Mouse (Mus musculus): ENCODE results near the gene Ube4b. TPM values are rescaled to one million over a fixed set of nuclear protein-coding genes. Genes with fewer than 3 reads are reported as not detected.
A peak's percentile ranks its signal among the peaks of the same experiment; 100 is the strongest.

The Ube4b gene
- polyA plus RNA-seq, 1 experiment from 2014 or later, result 63.6 TPM

DNA sequence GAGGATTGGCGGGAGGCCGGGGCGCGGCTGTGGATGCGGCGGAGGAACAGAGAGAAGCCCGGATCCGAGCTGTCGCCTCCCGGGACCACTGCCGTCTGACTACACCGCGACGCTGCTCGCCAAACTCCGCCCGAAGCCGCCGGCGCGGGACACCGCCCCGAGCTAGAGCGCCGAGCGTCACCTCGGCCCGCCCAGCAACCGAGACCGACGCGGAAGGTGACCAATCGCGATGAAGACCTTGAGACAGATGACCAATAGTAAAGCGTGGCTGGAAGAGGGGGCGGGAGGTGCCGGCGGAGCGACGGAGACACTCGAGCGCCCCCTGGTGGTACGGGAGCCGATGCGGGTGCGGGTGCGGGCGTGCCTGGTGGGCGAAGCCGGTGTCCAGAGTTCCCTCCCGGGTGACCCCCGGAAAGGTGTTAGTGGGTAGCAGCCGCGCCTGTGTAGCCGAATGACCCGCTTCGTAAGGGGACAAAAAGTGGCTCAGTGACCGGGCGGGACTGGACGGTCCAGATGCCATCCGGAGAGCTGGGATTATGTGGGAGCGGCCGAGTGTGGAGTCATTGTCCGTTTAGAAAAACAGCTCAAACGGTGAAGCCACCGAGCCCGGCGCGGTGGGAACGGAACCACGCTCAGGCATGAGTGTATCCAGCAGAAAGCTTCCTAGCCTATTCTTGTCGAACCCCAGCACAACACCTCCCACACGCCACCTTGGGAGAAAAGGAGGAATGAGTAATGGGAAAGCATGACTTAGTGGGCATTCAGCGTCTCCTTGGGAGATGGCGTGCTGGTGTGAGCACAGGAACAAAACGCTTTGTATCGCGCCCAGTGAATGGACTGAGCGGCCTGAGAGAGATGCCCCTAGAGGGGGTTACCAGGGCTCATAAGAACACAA is 118.7 kb downstream of the Ube4b start, which contains the start of gene Kif1b:
Gene Kif1b (minus strand): TSS at position 98 of the 895 bp plus-strand sequence.
- Histone ChIP-seq H3K9ac (peak within 1 kb of the TSS; percentile 100), H3K4me1 (replicated peaks) (peaks cover 43% of the 10 kb centered on the region), H3K9me3 (no peaks in the 10 kb centered on the region), H3K4me3 (peak within 1 kb of the TSS; percentile 99), H3K27me3 (no peaks in the 10 kb centered on the region), H3K27ac (replicated peaks) (peak within 1 kb of the TSS; percentile 95), H3K4me2 (peak within 1 kb of the TSS; percentile 87), H3K36me3 (no peaks in the 10 kb centered on the region)
- ATAC-seq (ENCODE audit: low FRiP score, low read depth), result peak; percentile 97
- under 1% methylated on average over 78 of the region's 79 CpGs for WGBS

DNA sequence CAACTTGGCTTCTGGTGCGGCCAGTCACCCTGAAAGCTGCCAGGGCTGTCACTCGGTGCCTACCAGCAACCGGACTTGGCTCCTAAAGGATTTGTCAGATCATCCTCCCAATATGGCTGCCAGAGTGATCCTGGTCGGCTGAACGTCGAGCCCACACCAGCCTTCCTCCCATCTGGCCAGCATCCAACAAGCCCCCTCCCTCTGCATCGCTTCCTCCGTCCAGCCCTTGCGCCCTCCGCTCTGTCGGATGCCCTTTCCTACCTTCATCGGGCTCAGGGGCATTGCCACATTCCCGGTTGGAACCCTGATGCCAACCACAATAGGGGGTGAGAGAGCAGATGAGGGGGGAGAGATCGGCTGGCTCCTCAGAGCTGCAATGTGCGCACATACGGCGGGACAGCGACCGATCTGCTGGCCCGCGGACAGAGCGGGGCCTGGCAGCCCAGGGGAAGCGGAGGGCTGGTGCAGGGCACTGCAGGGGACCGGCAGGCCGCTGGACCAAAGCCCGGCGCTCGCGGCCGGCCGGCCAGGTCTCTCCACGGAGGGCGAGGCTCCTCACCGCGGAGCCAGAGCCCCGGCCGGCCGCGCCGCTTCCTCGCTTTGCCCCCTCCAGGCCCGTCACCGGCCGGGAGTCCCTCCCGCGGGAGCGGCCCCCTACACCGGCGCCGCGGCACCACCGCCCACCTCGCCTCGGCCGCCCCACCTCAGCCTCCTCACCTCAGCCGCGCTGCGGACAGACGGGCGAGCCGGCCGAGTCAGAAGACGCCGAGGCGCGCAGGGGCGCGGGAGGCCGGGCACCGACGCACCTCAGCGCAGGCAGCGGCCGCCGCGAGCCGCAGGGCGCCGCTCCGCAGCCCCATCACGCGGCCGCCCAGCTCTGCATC is 119.6 kb downstream of the Ube4b start:
- Histone ChIP-seq H3K9ac (peak overlapping the region; percentile 100), H3K4me3 (peak overlapping the region; percentile 99), H3K4me2 (peak overlapping the region; percentile 87), H3K4me1 (replicated peaks) (peaks cover 50% of the 10 kb centered on the region), H3K27me3 (no peaks in the 10 kb centered on the region), H3K36me3 (no peaks in the 10 kb centered on the region), H3K27ac (replicated peaks) (peak overlapping the region; percentile 95), H3K9me3 (no peaks in the 10 kb centered on the region)
- peak; percentile 67 for ATAC-seq (ENCODE audit: low FRiP score, low read depth)
- under 1% methylated on average over 58 of the region's 83 CpGs for WGBS

- Histone ChIP-seq H3K9ac (peak overlapping the region; percentile 100), H3K4me1 (replicated peaks) (peaks cover 57% of the 10 kb centered on the region), H3K4me2 (peak overlapping the region; percentile 87), H3K36me3 (no peaks in the 10 kb centered on the region), H3K27me3 (no peaks in the 10 kb centered on the region), H3K9me3 (no peaks in the 10 kb centered on the region), H3K4me3 (peak overlapping the region; percentile 99), H3K27ac (replicated peaks) (peak overlapping the region; percentile 95)
- WGBS, result 23% methylated on average over 14 of the region's 14 CpGs
- ATAC-seq (ENCODE audit: low FRiP score, low read depth), result no peak
Observed at GRCm38 (mm10) chr4:149305761-149306711, 120.5 kb downstream of the Ube4b start.

DNA sequence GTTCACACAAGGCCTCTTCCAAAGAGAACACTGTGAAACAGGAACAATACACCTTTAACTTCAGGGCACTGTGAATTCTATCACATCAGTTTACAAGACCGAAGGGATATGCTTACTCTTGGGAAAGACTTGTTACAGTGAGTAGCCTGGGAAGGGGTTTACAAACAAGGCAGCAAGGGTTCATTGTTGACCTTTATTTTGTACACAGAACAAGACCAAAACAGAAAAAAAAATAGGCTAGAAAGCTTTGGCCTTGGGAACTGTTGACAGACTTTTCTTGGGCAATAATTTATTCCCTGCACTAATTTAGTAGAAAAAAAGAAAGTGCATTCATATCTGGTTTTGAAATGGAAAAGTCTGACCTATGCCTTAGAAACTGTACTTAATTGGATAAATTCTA is 122.1 kb downstream of the Ube4b start:
- no peak overlapping the region for H3K4me3 ChIP-seq
- ATAC-seq (ENCODE audit: low FRiP score, low read depth), result no peak

DNA sequence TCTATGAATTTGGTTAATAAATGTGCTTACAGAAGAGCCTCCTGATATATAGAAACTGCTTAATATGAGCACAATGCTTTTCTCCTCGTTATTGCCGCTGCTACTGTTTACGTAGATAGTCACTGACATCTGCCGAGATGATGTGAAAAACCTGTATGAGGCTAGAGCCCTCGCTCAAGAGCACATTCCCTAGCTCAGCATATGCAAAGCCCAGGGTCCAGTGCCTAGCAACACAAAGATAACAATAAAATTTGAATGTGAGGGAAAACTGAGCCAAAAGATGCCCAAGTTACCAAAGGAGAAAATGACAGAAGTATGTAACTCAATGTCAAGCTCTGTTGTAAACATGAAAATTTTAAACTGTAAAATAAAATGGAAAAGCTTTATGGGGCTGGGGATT is 123.0 kb downstream of the Ube4b start:
- H3K27ac ChIP-seq (replicated peaks), result no peak overlapping the region
- H3K4me3 ChIP-seq, result peak overlapping the region; percentile 6; the same call in 1 of the 2 replicates
- no peak for ATAC-seq (ENCODE audit: low FRiP score, low read depth)
- WGBS, result 27% methylated on average over 5 of the region's 5 CpGs
- H3K4me2 ChIP-seq, result peak overlapping the region; percentile 39
- H3K4me1 ChIP-seq (replicated peaks), result peaks cover 55% of the 10 kb centered on the region
- no peaks in the 10 kb centered on the region for H3K27me3 ChIP-seq
- no peak overlapping the region for H3K9ac ChIP-seq
- no peaks in the 10 kb centered on the region for H3K9me3 ChIP-seq
- H3K36me3 ChIP-seq, result no peaks in the 10 kb centered on the region

More for the DNA sequence above, 122.1 kb downstream of the Ube4b start:
- H3K27ac ChIP-seq (replicated peaks), result no peak overlapping the region
- peak overlapping the region; percentile 39 for H3K4me2 ChIP-seq
- peaks cover 60% of the 10 kb centered on the region for H3K4me1 ChIP-seq (replicated peaks)
- H3K9me3 ChIP-seq, result no peaks in the 10 kb centered on the region
- no peaks in the 10 kb centered on the region for H3K27me3 ChIP-seq
- 0 out of 2 replicates have a peak overlapping the region, but pooled peaks have one; percentile 10 for H3K9ac ChIP-seq
- no peaks in the 10 kb centered on the region for H3K36me3 ChIP-seq
- WGBS, result 55% methylated on average over 1 of the region's 1 CpGs

DNA sequence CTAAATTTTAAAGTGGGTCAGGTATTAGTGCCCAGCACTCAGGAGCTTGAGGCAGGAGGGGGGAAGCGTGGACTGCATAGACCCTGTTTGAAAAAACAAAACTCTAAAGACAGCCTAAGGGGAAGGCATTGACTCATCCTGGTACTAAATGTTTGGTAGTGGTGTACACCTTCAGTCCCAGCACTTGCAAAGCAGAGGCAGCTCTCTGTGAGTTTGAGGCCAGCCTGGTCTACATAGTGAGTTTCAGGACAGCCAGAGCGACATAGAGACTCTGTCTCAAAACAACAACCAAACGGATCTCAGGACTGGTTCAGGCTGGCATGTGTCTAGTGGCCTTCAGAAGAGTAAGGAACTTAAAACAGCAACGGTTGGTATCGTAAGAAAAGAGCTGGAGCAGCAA is 123.8 kb downstream of the Ube4b start:
- WGBS, result 74% methylated on average over 5 of the region's 5 CpGs
- Histone ChIP-seq H3K9ac (no peak overlapping the region), H3K27ac (replicated peaks) (no peak overlapping the region), H3K4me3 (no peak overlapping the region), H3K4me2 (peak overlapping the region; percentile 39), H3K4me1 (replicated peaks) (peaks cover 52% of the 10 kb centered on the region), H3K36me3 (no peaks in the 10 kb centered on the region), H3K27me3 (no peaks in the 10 kb centered on the region), H3K9me3 (no peaks in the 10 kb centered on the region)
- ATAC-seq (ENCODE audit: low FRiP score, low read depth), result no peak

DNA sequence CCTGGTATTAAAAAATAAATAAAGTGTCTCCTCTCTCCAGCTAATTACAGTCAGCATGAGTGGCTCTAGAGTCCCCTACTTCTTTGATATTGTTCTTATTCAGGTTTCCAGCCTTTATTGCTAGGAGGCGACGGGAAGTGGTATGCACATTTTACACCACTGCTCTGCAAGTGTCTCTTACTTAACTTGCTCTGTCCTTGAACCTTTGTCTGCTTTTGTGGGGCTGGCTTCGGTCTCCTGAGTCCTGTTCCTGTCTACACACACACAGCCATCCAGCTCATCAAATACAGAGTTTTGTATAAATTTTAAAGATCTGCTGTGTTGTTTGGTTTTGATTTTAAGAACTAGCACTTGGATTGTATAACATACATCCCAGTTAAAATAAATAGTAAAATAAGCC is 124.4 kb downstream of the Ube4b start:
- no peaks in the 10 kb centered on the region for H3K36me3 ChIP-seq
- 51% methylated on average over 3 of the region's 3 CpGs for WGBS
- no peak overlapping the region for H3K27ac ChIP-seq (replicated peaks)
- H3K4me1 ChIP-seq (replicated peaks), result peaks cover 54% of the 10 kb centered on the region
- H3K4me2 ChIP-seq, result no peak overlapping the region
- H3K9me3 ChIP-seq, result no peaks in the 10 kb centered on the region
- ATAC-seq (ENCODE audit: low FRiP score, low read depth), result no peak
- H3K9ac ChIP-seq, result no peak overlapping the region
- H3K4me3 ChIP-seq, result no peak overlapping the region
- no peaks in the 10 kb centered on the region for H3K27me3 ChIP-seq

DNA sequence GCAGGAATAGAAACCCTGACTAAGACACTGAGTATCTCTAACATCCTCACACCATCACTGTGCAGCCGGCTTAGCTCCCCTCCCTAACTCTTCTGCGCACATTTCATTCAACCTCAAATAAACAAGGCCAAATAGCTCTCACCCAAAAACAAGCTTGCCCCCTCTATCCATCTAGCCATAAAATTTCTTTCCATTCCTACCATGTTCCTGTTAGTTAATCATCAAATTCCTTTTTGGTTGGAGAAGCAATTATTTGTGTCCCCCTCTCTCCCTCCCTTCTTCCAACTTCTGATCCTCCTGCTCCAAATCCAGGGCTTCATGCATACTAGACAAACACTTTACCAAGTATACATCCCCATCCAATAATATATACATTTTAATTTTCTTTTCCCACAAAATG is 130.0 kb downstream of the Ube4b start:
- 92% methylated on average over 2 of the region's 2 CpGs for WGBS
- ATAC-seq (ENCODE audit: low FRiP score, low read depth), result no peak
- H3K4me2 ChIP-seq, result no peak overlapping the region

GRCm38 (mm10) chr4:149292984-149293383 is 133.6 kb downstream of the Ube4b start:
- H3K9me3 ChIP-seq, result no peaks in the 10 kb centered on the region
- no peak overlapping the region for H3K27ac ChIP-seq (replicated peaks)
- no peaks in the 10 kb centered on the region for H3K27me3 ChIP-seq
- no peak overlapping the region for H3K9ac ChIP-seq
- 78% methylated on average over 5 of the region's 5 CpGs for WGBS
- peaks cover 20% of the 10 kb centered on the region for H3K36me3 ChIP-seq
- no peak for ATAC-seq (ENCODE audit: low FRiP score, low read depth)
- H3K4me2 ChIP-seq, result no peak overlapping the region
- H3K4me1 ChIP-seq (replicated peaks), result peaks cover 22% of the 10 kb centered on the region
- H3K4me3 ChIP-seq, result no peak overlapping the region

More for the DNA sequence above, 130.0 kb downstream of the Ube4b start:
- H3K4me3 ChIP-seq, result no peak overlapping the region
- H3K27me3 ChIP-seq, result no peaks in the 10 kb centered on the region
- H3K27ac ChIP-seq (replicated peaks), result no peak overlapping the region
- H3K36me3 ChIP-seq, result no peaks in the 10 kb centered on the region
- no peak overlapping the region for H3K9ac ChIP-seq
- no peaks in the 10 kb centered on the region for H3K9me3 ChIP-seq
- peaks cover 33% of the 10 kb centered on the region for H3K4me1 ChIP-seq (replicated peaks)

GRCm38 (mm10) chr4:149291061-149291460 is 135.5 kb downstream of the Ube4b start:
- H3K4me2 ChIP-seq, result no peak overlapping the region
- H3K27me3 ChIP-seq, result no peaks in the 10 kb centered on the region
- no peak overlapping the region for H3K9ac ChIP-seq
- ATAC-seq (ENCODE audit: low FRiP score, low read depth), result no peak
- peaks cover 20% of the 10 kb centered on the region for H3K36me3 ChIP-seq
- H3K4me3 ChIP-seq, result no peak overlapping the region
- peaks cover 25% of the 10 kb centered on the region for H3K4me1 ChIP-seq (replicated peaks)
- 71% methylated on average over 9 of the region's 9 CpGs for WGBS
- H3K9me3 ChIP-seq, result no peaks in the 10 kb centered on the region
- H3K27ac ChIP-seq (replicated peaks), result no peak overlapping the region

- 89% methylated on average over 7 of the region's 7 CpGs for WGBS
- Histone ChIP-seq H3K4me3 (no peak overlapping the region), H3K36me3 (peaks cover 20% of the 10 kb centered on the region), H3K4me1 (replicated peaks) (peaks cover 27% of the 10 kb centered on the region), H3K9me3 (no peaks in the 10 kb centered on the region), H3K4me2 (no peak overlapping the region), H3K9ac (no peak overlapping the region), H3K27ac (replicated peaks) (no peak overlapping the region), H3K27me3 (no peaks in the 10 kb centered on the region)
- no peak for ATAC-seq (ENCODE audit: low FRiP score, low read depth)
Observed at GRCm38 (mm10) chr4:149290157-149290750, 136.3 kb downstream of the Ube4b start.
